Comparison of ENCODE assay signal across 13 mouse cellular contexts in genomic region chr14:75446314-75446713, GRCm38 (mm10). TPM values are rescaled to one million over a fixed set of nuclear protein-coding genes. Genes with fewer than 3 reads are reported as not detected.
DNase-seq lines count a peak whose midpoint lies in the region; ATAC-seq and TF ChIP-seq lines count a peak whose summit lies in the region.
"Not testable (repeated sequence)": the region's sequence is repeated elsewhere in the genome, so short reads cannot be mapped to it uniquely, and the experiment has no call there.
"Had no signal": no experiment of that assay in that cellular context is flagged by ENCODE, and none has a peak within 500 bp of the region (broad histone marks: within the 10 kb centered on the region; RNA-seq: fewer than 3 reads in every experiment).

No protein-coding gene starts in this region.

- not testable (repeated sequence) for H3K27ac ChIP-seq in CH12.LX (ENCODE audit: insufficient read depth, low read depth); forebrain, embryonic 11.5 days (ENCODE audit: low read depth, low read length); heart, embryonic 10.5 days; liver, embryonic 12.5 days
- H3K27ac ChIP-seq in midbrain, embryonic 15.5 days, result peak overlapping the region; percentile 71; the same call in 1 of the 2 replicates

- dilution Hi-C loops in CH12.LX (cut with MboI; ENCODE audit: extremely low pct_ligation_motif_present, extremely low pct_unique_long_range_greater_than_20kb, low sequenced_read_pairs), result not testable (repeated sequence)

- not testable (repeated sequence) for H3K4me3 ChIP-seq in CH12.LX (replicated peaks in 1 of 3; ENCODE audit: low read depth in 2 of 3, low read length in 2 of 3, poor library complexity in 1 of 3); forebrain, embryonic 11.5 days (ENCODE audit: low read depth, low read length); heart, embryonic 10.5 days; liver, embryonic 12.5 days; midbrain, embryonic 15.5 days

- TF ChIP-seq EP300 in CH12.LX (IDR thresholded peaks at IDR 0.05; ENCODE audit: low read length), result not testable (repeated sequence)

- not testable (repeated sequence) for H3K36me3 ChIP-seq in CH12.LX (replicated peaks in 1 of 2; ENCODE audit: control insufficient read depth in 1 of 2, insufficient read depth in 1 of 2, low read length in 1 of 2); forebrain, embryonic 11.5 days (ENCODE audit: control insufficient read depth, insufficient read depth, low read length); heart, embryonic 10.5 days; liver, embryonic 12.5 days; midbrain, embryonic 15.5 days (replicated peaks)

- in situ Hi-C loops in CH12.LX (cut with MboI; ENCODE audit: low pct_ligation_motif_present, low pct_unique_long_range_greater_than_20kb, low sequenced_read_pairs), result not testable (repeated sequence)

- H3K9me3 ChIP-seq in CH12.LX (replicated peaks; ENCODE audit: low read length); forebrain, embryonic 11.5 days (ENCODE audit: control insufficient read depth, low read length); heart, embryonic 10.5 days; liver, embryonic 12.5 days (replicated peaks); midbrain, embryonic 15.5 days: not testable (repeated sequence)

- H3K9ac ChIP-seq in CH12.LX (ENCODE audit: insufficient read depth, low read depth), result peak overlapping the region; percentile 55; the same call in 1 of the 2 replicates
- not testable (repeated sequence) for H3K9ac ChIP-seq in forebrain, embryonic 11.5 days (ENCODE audit: low read length); liver, embryonic 12.5 days; midbrain, embryonic 15.5 days

- peak; percentile 51 for TF ChIP-seq POLR2A in CH12.LX (IDR thresholded peaks at IDR 0.05; ENCODE audit: low read depth, low read length)

- peak overlapping the region; percentile 46; the same call in 1 of the 2 replicates for H3K4me2 ChIP-seq in CH12.LX (ENCODE audit: insufficient read depth, low read depth, poor library complexity, severe bottlenecking)
- not testable (repeated sequence) for H3K4me2 ChIP-seq in forebrain, embryonic 11.5 days (ENCODE audit: low read depth, low read length, severe bottlenecking)
- 0 out of 2 replicates have a peak overlapping the region, but pooled peaks have one; percentile 51 for H3K4me2 ChIP-seq in liver, embryonic 12.5 days
- H3K4me2 ChIP-seq in midbrain, embryonic 15.5 days, result peak overlapping the region; percentile 56; the same call in 1 of the 2 replicates

- not testable (repeated sequence) for ATAC-seq in forebrain, embryonic 11.5 days (replicated peaks; ENCODE audit: low FRiP score); liver, embryonic 12.5 days
- peak; percentile 51; the same call in 1 of the 2 replicates for ATAC-seq in midbrain, embryonic 15.5 days (replicated peaks)

- not testable (repeated sequence) for H3K27me3 ChIP-seq in CH12.LX (replicated peaks); forebrain, embryonic 11.5 days (ENCODE audit: control insufficient read depth, insufficient read depth, low read length); heart, embryonic 10.5 days (ENCODE audit: insufficient read depth, poor library complexity, severe bottlenecking); liver, embryonic 12.5 days (replicated peaks); midbrain, embryonic 15.5 days (replicated peaks)

- not testable (repeated sequence) for TF ChIP-seq RAD21 in CH12.LX (IDR thresholded peaks at IDR 0.05; ENCODE audit: low read depth, low read length)

- DNase-seq in CH12.LX (ENCODE audit: extremely low read depth), result peak; percentile 11
- peak; percentile 34 for DNase-seq in forebrain, embryonic 11.5 days (ENCODE audit: low spot score)
- DNase-seq in heart, embryonic 10.5 days (ENCODE audit: low spot score), result peak; percentile 27
- peak; percentile 32 for DNase-seq in induced T-regulatory cell, adult 2 months (ENCODE audit: low read depth)
- DNase-seq in testis, postnatal 10 days (ENCODE audit: low spot score), result peak; percentile 13

- H3K4me1 ChIP-seq in CH12.LX (ENCODE audit: control insufficient read depth in 1 of 2, insufficient read depth in 2 of 2), result peaks cover 15 to 46% of the 10 kb centered on the region in 2 experiments
- H3K4me1 ChIP-seq in forebrain, embryonic 11.5 days (replicated peaks; ENCODE audit: control insufficient read depth, insufficient read depth, low read length); liver, embryonic 12.5 days: not testable (repeated sequence)
- peaks cover 31% of the 10 kb centered on the region for H3K4me1 ChIP-seq in heart, embryonic 10.5 days
- peaks cover 21% of the 10 kb centered on the region for H3K4me1 ChIP-seq in midbrain, embryonic 15.5 days

- not testable (repeated sequence) for H3K79me2 ChIP-seq in CH12.LX (replicated peaks; ENCODE audit: control insufficient read depth, extremely low read depth, insufficient read depth, poor library complexity, severe bottlenecking)

- not testable (repeated sequence) for TF ChIP-seq CTCF in CH12.LX (conservative IDR thresholded peaks at IDR 0.05 in 1 of 2, IDR thresholded peaks at IDR 0.05 in 1 of 2; ENCODE audit: low read depth in 2 of 2, low read length in 2 of 2)

TF ChIP-seq in CH12.LX, 34 proteins besides CTCF, POLR2A, EP300 and RAD21:
- TF ChIP-seq TBP (conservative IDR thresholded peaks at IDR 0.05; ENCODE audit: low read depth, low read length), result peak; percentile 68; the same call in 1 of the 2 replicates
- peak; percentile 92 for TF ChIP-seq ZMIZ1 (IDR thresholded peaks at IDR 0.05; ENCODE audit: low read depth, low read length)
- TF ChIP-seq NELFE (IDR thresholded peaks at IDR 0.05; ENCODE audit: low read depth, low read length), result 0 out of 2 replicates have a peak, but pooled peaks have one; percentile 18
TF ChIP-seq in CH12.LX: peak in this region for 3; not testable (repeated sequence) for 31.

RNA-seq across cellular contexts. Expression of gene Siah3, which starts 9.5 kb away (rescaled TPM):
- not detected in 2 replicates for total RNA-seq in CH12.LX (2012; rRNA removed)
- not detected in 2 replicates for total RNA-seq in CH12.LX (2014; rRNA removed)
- not detected in 2 replicates for polyA plus RNA-seq in CH12.LX (2012; ENCODE audit: insufficient read length, low read depth)
- 5.5 TPM in 2 replicates for polyA plus RNA-seq in forebrain, embryonic 11.5 days (2014; fragmentation: Nextera tagmentation; extraction: Ambion mirVana)
- polyA plus RNA-seq in heart, embryonic 10.5 days (2016; fragmentation: Nextera tagmentation; extraction: Ambion mirVana), result 0.05 TPM in 1 of 2 replicates, not detected in the other
- 0.11 and 0.17 TPM in 2 replicates for polyA plus RNA-seq in liver, embryonic 12.5 days (2016; fragmentation: Nextera tagmentation; extraction: Ambion mirVana)
- polyA plus RNA-seq in midbrain, embryonic 15.5 days (2015; fragmentation: Nextera tagmentation; extraction: Ambion mirVana), result 3.0 and 3.4 TPM in 2 replicates
- total RNA-seq: ES-E14; megakaryocyte, adult 5-6 weeks; neutrophil, adult 5-6 weeks had no signal
- polyA plus RNA-seq: heart, postnatal 0 days; kidney, adult 2 months; lung, embryonic 16.5 days had no signal
